Mouse (Mus musculus): ENCODE data around the gene Cd40. TPM values are rescaled to one million over a fixed set of nuclear protein-coding genes. Genes with fewer than 3 reads are reported as not detected.
A peak's percentile ranks its signal among the peaks of the same experiment; 100 is the strongest.

Gene Cd40
- polyA plus RNA-seq, 1 experiment from 2014 or later: 9.6 TPM

DNA sequence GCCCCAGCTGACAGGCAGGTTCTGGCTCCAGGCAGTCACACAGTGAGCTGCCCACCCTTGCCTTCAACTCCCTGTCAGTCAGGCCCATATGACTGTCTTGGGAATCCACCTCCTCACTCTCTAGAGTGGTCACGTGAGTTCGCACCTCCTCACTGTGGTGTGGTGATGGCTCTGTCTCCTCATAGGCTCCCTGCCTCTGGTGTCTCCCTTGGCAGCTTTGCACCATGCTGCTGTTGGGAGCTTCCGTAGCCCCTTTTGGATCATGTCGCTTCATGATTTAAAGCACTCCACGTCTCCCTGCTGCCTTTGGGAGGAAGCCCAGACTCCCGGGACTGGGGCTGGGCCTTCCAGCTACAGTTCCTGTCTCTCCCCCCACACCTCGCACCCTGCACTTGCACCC is 9.1 kb downstream of the Cd40 start:
- Histone ChIP-seq H3K9me3 (replicated peaks; ENCODE audit: control insufficient read depth, low read length) (no peaks in the 10 kb centered on the region), H3K27me3 (ENCODE audit: control insufficient read depth, insufficient read depth, low read length) (peaks cover 9% of the 10 kb centered on the region), H3K27ac (ENCODE audit: low read depth, low read length) (no peak overlapping the region), H3K4me1 (ENCODE audit: control insufficient read depth, insufficient read depth, low read length) (no peaks in the 10 kb centered on the region), H3K4me2 (no peak overlapping the region), H3K36me3 (ENCODE audit: control insufficient read depth, insufficient read depth, low read length) (no peaks in the 10 kb centered on the region), H3K9ac (ENCODE audit: low read depth, low read length) (no peak overlapping the region), H3K4me3 (ENCODE audit: low read depth, low read length) (no peak overlapping the region)
- WGBS (ENCODE audit: insufficient replicate concordance): 51% methylated on average over 7 of the region's 7 CpGs
- ATAC-seq (replicated peaks; ENCODE audit: insufficient number of reproducible peaks, low FRiP score, low TSS enrichment): no peak; the same call in 1 of the 2 replicates

DNA sequence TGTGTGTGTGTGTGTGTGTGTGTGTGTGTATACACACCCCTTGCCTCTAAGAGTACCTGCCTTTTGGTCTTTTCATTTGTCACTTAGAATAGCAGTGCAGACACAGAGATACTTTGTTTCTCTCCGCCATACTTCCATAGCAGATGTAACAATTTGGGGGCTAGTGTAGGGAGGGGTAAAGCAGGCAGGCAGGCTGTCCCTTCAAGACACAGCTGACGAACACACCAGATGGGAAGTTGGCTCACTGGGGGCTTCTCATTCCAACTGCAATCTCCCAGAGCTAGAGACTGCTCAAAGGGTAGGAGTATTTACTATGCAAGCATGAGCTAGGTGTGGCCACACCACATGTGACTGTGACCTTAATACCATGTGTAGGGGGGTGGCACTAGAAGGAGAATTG is 13.4 kb downstream of the Cd40 start:
- no peak overlapping the region for H3K27ac ChIP-seq (ENCODE audit: low read depth, low read length)
- H3K9ac ChIP-seq (ENCODE audit: low read depth, low read length): no peak overlapping the region
- H3K4me2 ChIP-seq: no peak overlapping the region
- peaks cover 39% of the 10 kb centered on the region for H3K27me3 ChIP-seq (ENCODE audit: control insufficient read depth, insufficient read depth, low read length)
- no peak for ATAC-seq (replicated peaks; ENCODE audit: insufficient number of reproducible peaks, low FRiP score, low TSS enrichment)
- no peak overlapping the region for H3K4me3 ChIP-seq (ENCODE audit: low read depth, low read length)
- no peaks in the 10 kb centered on the region for H3K4me1 ChIP-seq (ENCODE audit: control insufficient read depth, insufficient read depth, low read length)
- H3K9me3 ChIP-seq (replicated peaks; ENCODE audit: control insufficient read depth, low read length): no peaks in the 10 kb centered on the region
- WGBS (ENCODE audit: insufficient replicate concordance): 70% methylated on average over 2 of the region's 2 CpGs
- no peaks in the 10 kb centered on the region for H3K36me3 ChIP-seq (ENCODE audit: control insufficient read depth, insufficient read depth, low read length)

DNA sequence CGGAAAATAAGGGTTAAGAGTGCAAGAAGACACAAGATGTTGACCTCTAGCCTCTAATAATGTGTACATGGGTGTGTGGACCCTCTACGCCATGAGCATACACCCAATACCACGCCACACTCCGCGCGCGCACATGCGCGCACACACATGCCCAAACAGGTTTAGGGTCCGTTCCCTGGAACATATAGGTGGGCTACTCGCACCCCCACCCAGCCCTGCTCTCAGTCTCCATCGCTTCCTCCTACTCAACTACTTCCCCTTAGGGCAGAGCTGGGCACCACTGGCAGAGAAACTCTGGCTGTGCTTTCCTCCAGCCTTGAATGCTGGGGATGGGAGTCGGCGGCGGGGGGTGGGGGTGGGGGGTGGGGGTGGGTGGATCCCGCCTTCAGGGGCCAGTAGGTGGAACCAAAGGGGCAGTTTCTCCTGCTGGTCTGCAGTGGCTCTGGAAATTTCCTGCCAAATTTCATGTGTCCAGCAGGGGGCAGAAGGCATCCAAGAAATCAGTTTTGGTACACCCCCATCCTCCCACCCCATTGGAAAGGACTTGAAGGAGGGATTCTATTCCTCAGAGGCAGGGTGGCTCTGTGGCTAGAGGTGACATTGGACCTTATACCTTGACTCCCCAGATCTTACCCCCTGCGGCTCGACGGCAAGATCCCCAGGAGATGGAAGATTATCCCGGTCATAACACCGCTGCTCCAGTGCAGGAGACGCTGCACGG is 14.8 kb downstream of the Cd40 start:
- Histone ChIP-seq H3K4me1 (ENCODE audit: control insufficient read depth, insufficient read depth, low read length) (no peaks in the 10 kb centered on the region), H3K27me3 (ENCODE audit: control insufficient read depth, insufficient read depth, low read length) (peaks cover 51% of the 10 kb centered on the region), H3K27ac (ENCODE audit: low read depth, low read length) (no peak overlapping the region), H3K4me2 (peak overlapping the region; percentile 11; the same call in 1 of the 2 replicates), H3K36me3 (ENCODE audit: control insufficient read depth, insufficient read depth, low read length) (no peaks in the 10 kb centered on the region), H3K4me3 (ENCODE audit: low read depth, low read length) (no peak overlapping the region), H3K9me3 (replicated peaks; ENCODE audit: control insufficient read depth, low read length) (no peaks in the 10 kb centered on the region), H3K9ac (ENCODE audit: low read depth, low read length) (no peak overlapping the region)
- ATAC-seq (replicated peaks; ENCODE audit: insufficient number of reproducible peaks, low FRiP score, low TSS enrichment): no peak
- WGBS (ENCODE audit: insufficient replicate concordance): 24% methylated on average over 23 of the region's 23 CpGs

DNA sequence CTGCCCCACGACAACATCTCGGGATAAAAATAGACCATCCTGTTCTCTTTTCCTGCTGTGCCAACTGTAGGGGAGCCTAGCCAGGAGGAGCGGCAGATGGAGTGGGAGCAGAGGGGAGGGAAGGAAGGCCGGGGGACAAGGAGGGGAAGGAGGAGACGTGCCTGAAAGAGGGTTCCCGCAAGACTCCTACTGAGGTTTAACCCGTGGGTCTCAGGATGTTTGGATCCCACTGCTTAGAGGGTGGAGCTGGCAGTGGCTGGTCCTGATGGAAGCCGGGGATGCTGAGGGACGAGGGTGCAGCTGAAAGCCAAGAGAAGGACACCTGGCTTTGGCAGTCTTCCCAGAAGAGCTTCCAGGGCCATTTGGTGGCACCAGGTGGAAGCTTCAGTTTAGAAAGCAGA is 18.0 kb downstream of the Cd40 start:
- WGBS (ENCODE audit: insufficient replicate concordance): 15% methylated on average over 9 of the region's 9 CpGs
- no peak overlapping the region for H3K9ac ChIP-seq (ENCODE audit: low read depth, low read length)
- no peak for ATAC-seq (replicated peaks; ENCODE audit: insufficient number of reproducible peaks, low FRiP score, low TSS enrichment)
- H3K4me2 ChIP-seq: no peak overlapping the region
- no peak overlapping the region for H3K27ac ChIP-seq (ENCODE audit: low read depth, low read length)
- no peaks in the 10 kb centered on the region for H3K36me3 ChIP-seq (ENCODE audit: control insufficient read depth, insufficient read depth, low read length)
- no peaks in the 10 kb centered on the region for H3K9me3 ChIP-seq (replicated peaks; ENCODE audit: control insufficient read depth, low read length)
- H3K4me1 ChIP-seq (ENCODE audit: control insufficient read depth, insufficient read depth, low read length): no peaks in the 10 kb centered on the region
- H3K4me3 ChIP-seq (ENCODE audit: low read depth, low read length): no peak overlapping the region
- peaks cover 80% of the 10 kb centered on the region for H3K27me3 ChIP-seq (ENCODE audit: control insufficient read depth, insufficient read depth, low read length)

DNA sequence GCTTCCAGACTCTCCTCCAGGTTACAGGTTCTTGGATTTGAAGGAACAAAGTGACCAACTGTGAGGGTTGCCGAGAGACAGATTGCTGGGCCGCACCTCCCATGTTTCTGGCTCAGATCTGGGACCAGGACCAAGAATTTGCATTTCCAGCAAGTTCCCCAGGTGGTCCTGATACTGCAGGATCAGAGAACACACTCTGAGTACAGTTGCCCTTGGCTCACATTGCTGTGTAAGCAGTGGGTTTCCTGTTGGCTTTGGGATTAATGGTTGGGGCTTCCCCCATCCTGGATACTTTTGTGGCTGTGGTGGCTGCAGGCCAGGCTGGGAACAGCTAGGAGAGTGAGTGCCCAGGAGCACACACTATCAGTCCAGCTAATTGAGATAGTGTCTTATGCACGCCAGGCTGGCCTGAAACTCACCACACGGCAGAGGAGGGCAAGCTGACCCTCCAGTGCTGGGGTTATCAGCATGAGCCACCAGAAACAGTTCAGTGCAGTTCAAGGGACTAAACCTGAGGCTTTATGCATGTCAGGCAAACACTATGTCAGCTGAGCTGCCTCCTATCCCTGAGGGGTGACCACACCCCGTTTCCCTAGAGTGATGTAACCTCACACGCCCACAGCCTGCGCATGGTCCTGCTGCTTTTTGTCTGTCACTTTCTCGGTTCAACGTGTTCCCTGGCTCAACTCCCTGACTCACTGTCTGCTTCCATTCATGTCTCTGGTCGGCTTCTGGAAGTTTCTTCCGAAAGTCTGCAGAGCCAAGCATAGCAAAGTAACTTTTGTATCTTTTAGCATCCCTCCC is 18.9 kb downstream of the Cd40 start:
- 32% methylated on average over 11 of the region's 11 CpGs for WGBS (ENCODE audit: insufficient replicate concordance)
- no peak overlapping the region for H3K4me3 ChIP-seq (ENCODE audit: low read depth, low read length)
- no peak overlapping the region for H3K27ac ChIP-seq (ENCODE audit: low read depth, low read length)
- H3K9me3 ChIP-seq (replicated peaks; ENCODE audit: control insufficient read depth, low read length): no peaks in the 10 kb centered on the region
- no peaks in the 10 kb centered on the region for H3K36me3 ChIP-seq (ENCODE audit: control insufficient read depth, insufficient read depth, low read length)
- no peaks in the 10 kb centered on the region for H3K4me1 ChIP-seq (ENCODE audit: control insufficient read depth, insufficient read depth, low read length)
- no peak overlapping the region for H3K4me2 ChIP-seq
- no peak for ATAC-seq (replicated peaks; ENCODE audit: insufficient number of reproducible peaks, low FRiP score, low TSS enrichment)
- no peak overlapping the region for H3K9ac ChIP-seq (ENCODE audit: low read depth, low read length)
- peaks cover 84% of the 10 kb centered on the region for H3K27me3 ChIP-seq (ENCODE audit: control insufficient read depth, insufficient read depth, low read length)

DNA sequence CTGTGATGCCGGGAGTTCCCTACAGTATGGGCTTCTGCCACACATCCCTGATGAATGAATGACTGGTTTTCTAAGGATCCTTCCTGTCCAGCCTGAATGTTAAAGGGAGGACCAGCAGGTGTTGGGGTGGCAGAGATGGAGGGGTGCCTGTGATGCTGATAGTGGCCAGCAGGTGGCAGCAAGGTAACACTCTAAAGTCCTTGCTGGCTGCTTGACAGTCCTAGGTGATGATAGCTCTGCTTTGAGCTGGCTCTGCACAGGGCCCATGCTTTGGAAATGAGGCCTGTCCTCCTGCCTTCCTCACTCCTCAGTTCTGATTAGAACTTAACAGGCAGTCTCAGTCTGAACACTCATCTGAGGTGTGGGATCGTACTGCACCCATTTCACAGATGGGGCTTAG is 19.5 kb downstream of the Cd40 start:
- ATAC-seq (replicated peaks; ENCODE audit: insufficient number of reproducible peaks, low FRiP score, low TSS enrichment): no peak
- Histone ChIP-seq H3K4me1 (ENCODE audit: control insufficient read depth, insufficient read depth, low read length) (no peaks in the 10 kb centered on the region), H3K27me3 (ENCODE audit: control insufficient read depth, insufficient read depth, low read length) (peaks cover 84% of the 10 kb centered on the region), H3K4me3 (ENCODE audit: low read depth, low read length) (no peak overlapping the region), H3K9ac (ENCODE audit: low read depth, low read length) (no peak overlapping the region), H3K9me3 (replicated peaks; ENCODE audit: control insufficient read depth, low read length) (no peaks in the 10 kb centered on the region), H3K36me3 (ENCODE audit: control insufficient read depth, insufficient read depth, low read length) (no peaks in the 10 kb centered on the region), H3K27ac (ENCODE audit: low read depth, low read length) (no peak overlapping the region), H3K4me2 (no peak overlapping the region)
- 40% methylated on average over 2 of the region's 2 CpGs for WGBS (ENCODE audit: insufficient replicate concordance)

DNA sequence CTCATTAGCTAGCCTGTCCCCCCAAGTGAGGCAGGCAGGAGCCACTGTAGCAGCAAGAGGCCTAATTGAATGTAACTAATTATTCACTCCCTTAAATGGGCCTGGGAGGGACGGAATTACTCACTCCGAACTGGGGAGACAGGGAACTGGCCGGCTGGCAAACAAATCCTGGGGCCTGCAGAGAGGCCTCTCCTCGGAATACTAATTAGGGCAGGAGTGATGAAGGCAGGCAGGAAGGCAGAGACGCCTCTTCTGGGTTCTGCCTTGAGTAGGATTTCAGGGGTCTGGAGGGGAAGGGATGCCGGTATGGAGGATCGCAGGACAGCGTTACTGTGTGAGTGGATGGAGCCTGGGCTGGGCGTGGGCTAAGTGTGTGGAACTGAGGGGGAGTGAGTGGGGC is 21.6 kb downstream of the Cd40 start:
- ATAC-seq (replicated peaks; ENCODE audit: insufficient number of reproducible peaks, low FRiP score, low TSS enrichment): no peak

DNA sequence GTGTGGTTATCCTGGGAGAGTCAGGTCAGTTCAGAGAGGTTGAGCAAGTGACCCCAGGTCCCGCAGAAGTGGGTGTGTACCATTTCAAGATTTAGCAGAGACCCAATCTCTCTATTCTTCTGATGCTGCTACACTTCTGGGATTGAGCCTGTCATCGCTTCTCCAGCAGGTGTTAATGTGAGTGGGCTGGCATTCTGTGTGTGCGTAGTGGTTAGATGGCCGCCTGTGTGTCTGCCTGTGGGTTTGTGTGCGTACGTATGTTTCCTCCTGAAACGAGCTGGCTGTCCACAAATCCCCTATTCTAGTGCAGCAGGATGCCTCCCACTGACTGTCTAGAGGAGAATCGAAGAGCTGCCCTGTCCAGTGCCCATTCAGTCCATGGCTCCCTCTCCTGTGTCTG is 22.6 kb downstream of the Cd40 start:
- Histone ChIP-seq H3K36me3 (ENCODE audit: control insufficient read depth, insufficient read depth, low read length) (no peaks in the 10 kb centered on the region), H3K9ac (ENCODE audit: low read depth, low read length) (no peak overlapping the region), H3K9me3 (replicated peaks; ENCODE audit: control insufficient read depth, low read length) (no peaks in the 10 kb centered on the region), H3K4me3 (ENCODE audit: low read depth, low read length) (no peak overlapping the region), H3K27me3 (ENCODE audit: control insufficient read depth, insufficient read depth, low read length) (peaks cover 82% of the 10 kb centered on the region), H3K4me1 (ENCODE audit: control insufficient read depth, insufficient read depth, low read length) (no peaks in the 10 kb centered on the region), H3K27ac (ENCODE audit: low read depth, low read length) (no peak overlapping the region), H3K4me2 (no peak overlapping the region)
- ATAC-seq (replicated peaks; ENCODE audit: insufficient number of reproducible peaks, low FRiP score, low TSS enrichment): no peak
- 54% methylated on average over 8 of the region's 8 CpGs for WGBS (ENCODE audit: insufficient replicate concordance)

More for the DNA sequence above, 21.6 kb downstream of the Cd40 start:
- Histone ChIP-seq H3K27me3 (ENCODE audit: control insufficient read depth, insufficient read depth, low read length) (peaks cover 87% of the 10 kb centered on the region), H3K4me3 (ENCODE audit: low read depth, low read length) (no peak overlapping the region), H3K27ac (ENCODE audit: low read depth, low read length) (no peak overlapping the region), H3K9me3 (replicated peaks; ENCODE audit: control insufficient read depth, low read length) (no peaks in the 10 kb centered on the region), H3K36me3 (ENCODE audit: control insufficient read depth, insufficient read depth, low read length) (no peaks in the 10 kb centered on the region), H3K4me2 (no peak overlapping the region), H3K4me1 (ENCODE audit: control insufficient read depth, insufficient read depth, low read length) (no peaks in the 10 kb centered on the region), H3K9ac (ENCODE audit: low read depth, low read length) (no peak overlapping the region)
- 4% methylated on average over 9 of the region's 9 CpGs for WGBS (ENCODE audit: insufficient replicate concordance)

Data from heart, embryonic 11.5 days (tissue).